Mouse (Mus musculus) E14TG2a.4 (cell line): Measurements from ENCODE around the gene Mgmt.

ENCODE experiments used
- CTCF ChIP-seq: conservative IDR thresholded peaks from 2 replicates; pipeline ENCODE4 v1.5.1; 2014; ENCODE audit warnings: low read length
- NANOG ChIP-seq: IDR thresholded peaks from 2 replicates; pipeline ENCODE4 v1.6.1; 2014; ENCODE audit warnings: borderline replicate concordance, low read length, mixed read lengths

GRCm38 (mm10) chr7:137020195-137020594 lies 125.8 kb downstream of the Mgmt start:
- TF ChIP-seq CTCF = no peak
- TF ChIP-seq NANOG = no peak
